Mouse (Mus musculus) spleen, adult 2 months (tissue): ENCODE measurements around the gene Wdr18.

Experiments used
- CTCF ChIP-seq: fragments of 200-500 bp; IDR thresholded peaks from 2 replicates; pipeline ENCODE4 v1.5.1; 2011; ENCODE audit warnings: mild to moderate bottlenecking, inconsistent platforms; ENCODE audit not compliant: insufficient read depth, insufficient read length, insufficient replicate concordance; ENCODE audit errors: extremely low read depth
- POLR2A ChIP-seq: fragments of 200-500 bp; IDR thresholded peaks from 2 replicates; pipeline ENCODE4 v1.6.1; 2011; ENCODE audit warnings: low read depth, low read length, inconsistent platforms

GRCm38 (mm10) chr10:79955691-79956090 is 4.3 kb upstream of the Wdr18 start:
- no peak for TF ChIP-seq CTCF
- no peak for TF ChIP-seq POLR2A
